Mouse (Mus musculus) frontal cortex, postnatal 25 days (tissue): ENCODE measurements around the gene Sec14l3.
A peak's percentile ranks its signal among the peaks of the same experiment; 100 is the strongest.

Source experiments
- DNase-seq, 2 experiments: peaks; one replicate each; pipeline ENCODE4 v3.0.0; 2022; ENCODE audit warnings: low spot score in 2 of 2

The Sec14l3 gene

GRCm38 (mm10) chr11:4060866-4061575 is 3.6 kb upstream of the Sec14l3 start:
- DNase-seq: no peak

GRCm38 (mm10) chr11:4062523-4062922 is 2.1 kb upstream of the Sec14l3 start:
- no peak for DNase-seq

- DNase-seq: no peak
Observed at GRCm38 (mm10) chr11:4062981-4063380, 1.7 kb upstream of the Sec14l3 start.

- DNase-seq: no peak
Observed at GRCm38 (mm10) chr11:4069664-4070063, 5.0 kb downstream of the Sec14l3 start.

- DNase-seq: no peak
Observed at GRCm38 (mm10) chr11:4076633-4077032, 12.0 kb downstream of the Sec14l3 start.

- DNase-seq: no peak
Observed at GRCm38 (mm10) chr11:4078267-4078933, 13.8 kb downstream of the Sec14l3 start.

- peak; percentile 64 to 66 for DNase-seq
Observed at GRCm38 (mm10) chr11:4080219-4080618, 15.6 kb downstream of the Sec14l3 start.

GRCm38 (mm10) chr11:4083316-4084078 is 18.9 kb downstream of the Sec14l3 start:
- DNase-seq: no peak

GRCm38 (mm10) chr11:4086246-4086645 is 21.6 kb downstream of the Sec14l3 start:
- DNase-seq: no peak

- DNase-seq: no peak
Observed at GRCm38 (mm10) chr11:4087267-4087666, 22.6 kb downstream of the Sec14l3 start.

GRCm38 (mm10) chr11:4093459-4094377 is 29.1 kb downstream of the Sec14l3 start:
- no peak for DNase-seq

GRCm38 (mm10) chr11:4094378-4095170 is 29.9 kb downstream of the Sec14l3 start:
- DNase-seq: peak; percentile 59 to 73

- peak in 1 of 2 experiments; percentile 44 for DNase-seq
Observed at GRCm38 (mm10) chr11:4095171-4096053, 30.8 kb downstream of the Sec14l3 start, which contains the start of gene Mtfp1. TSS of gene Mtfp1 (minus strand) at chr11:4095445.

GRCm38 (mm10) chr11:4096054-4096984 is 31.7 kb downstream of the Sec14l3 start:
- DNase-seq: peak; percentile 94 to 97

GRCm38 (mm10) chr11:4097091-4097621 is 32.5 kb downstream of the Sec14l3 start:
- DNase-seq: no peak

GRCm38 (mm10) chr11:4098120-4098519 is 33.5 kb downstream of the Sec14l3 start:
- no peak for DNase-seq

GRCm38 (mm10) chr11:4098816-4099215 is 34.2 kb downstream of the Sec14l3 start:
- DNase-seq: no peak

- DNase-seq: no peak
Observed at GRCm38 (mm10) chr11:4099447-4099846, 34.8 kb downstream of the Sec14l3 start.
